Mouse (Mus musculus) left cerebral cortex, adult 9 months (tissue): ENCODE measurements around the gene Zscan4c.
"Not testable (repeated sequence)": the region's sequence is repeated elsewhere in the genome, so short reads cannot be mapped to it uniquely, and the experiment has no call there.

Experiments used
- DNase-seq, 2 experiments: peaks; one replicate each; pipeline ENCODE4 v3.0.0; 2022; ENCODE audit warnings: low spot score in 2 of 2

Zscan4c gene

GRCm38 (mm10) chr7:11005445-11005844 lies at the start of gene Zscan4c:
Gene Zscan4c (plus strand): TSS chr7:11005745.
- not testable (repeated sequence) for DNase-seq
